Mouse (Mus musculus): ENCODE data around the gene G530012D18Rik.
"Not testable (repeated sequence)": the region's sequence is repeated elsewhere in the genome, so short reads cannot be mapped to it uniquely, and the experiment has no call there.

Gene G530012D18Rik

GRCm38 (mm10) chr1:85615819-85616218 lies 40.3 kb downstream of the G530012D18Rik start:
- not testable (repeated sequence) for DNase-seq (ENCODE audit: low spot score)

GRCm38 (mm10) chr1:85617161-85617560 lies 41.7 kb downstream of the G530012D18Rik start:
- DNase-seq (ENCODE audit: low spot score), result not testable (repeated sequence)

DNA sequence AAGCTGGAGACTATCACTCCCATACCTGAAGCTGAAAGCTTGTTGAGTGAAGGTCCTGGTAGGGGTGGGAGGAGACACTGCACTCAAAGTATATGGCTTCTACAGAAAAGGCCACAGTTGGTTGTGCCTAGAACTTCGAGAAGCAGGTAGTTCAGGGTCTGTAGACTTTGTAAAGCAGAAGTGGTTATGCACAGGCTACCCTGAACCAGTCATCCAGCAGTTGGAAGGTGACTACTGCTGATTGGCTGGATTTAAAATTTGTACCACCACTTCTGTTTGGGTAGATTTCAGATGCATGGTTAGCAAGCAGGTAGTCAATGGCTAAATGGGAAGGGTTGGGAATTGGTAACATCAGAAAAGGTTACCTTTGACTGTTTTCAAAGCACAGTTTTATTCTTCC lies 43.2 kb downstream of the G530012D18Rik start:
- not testable (repeated sequence) for DNase-seq (ENCODE audit: low spot score)

Data from ovary, postnatal 14 days (tissue).